Mouse (Mus musculus): ENCODE data around the gene Unc93a.
"Not testable (repeated sequence)": the region's sequence is repeated elsewhere in the genome, so short reads cannot be mapped to it uniquely, and the experiment has no call there.

DNA sequence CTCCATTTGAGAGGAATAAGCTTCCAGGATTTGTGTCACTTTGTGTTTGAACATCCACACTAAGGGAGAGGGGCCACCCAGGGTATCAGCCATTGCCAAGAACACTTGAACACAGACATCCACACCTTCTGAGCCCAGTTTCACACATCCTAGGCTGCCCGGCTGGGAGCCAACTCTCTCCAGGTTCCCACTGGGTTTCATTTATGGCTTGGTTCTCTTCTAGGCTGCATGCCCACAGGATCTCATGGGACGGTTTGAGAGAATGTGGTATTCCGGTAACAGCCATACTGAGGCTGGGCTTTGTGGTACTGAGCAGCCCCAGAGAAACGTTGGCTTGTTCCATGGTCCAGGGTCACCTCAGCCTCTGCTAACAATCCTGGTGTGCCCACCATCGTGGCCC, 25.0 kb downstream of the Unc93a start:
- not testable (repeated sequence) for TF ChIP-seq CTCF (IDR thresholded peaks at IDR 0.05; ENCODE audit: control insufficient read depth, insufficient read depth, insufficient replicate concordance, low read depth, low read length); POLR2A (IDR thresholded peaks at IDR 0.05; ENCODE audit: control insufficient read depth, low read depth, low read length)
